Mouse (Mus musculus) left cerebral cortex, postnatal 4 days (tissue): ENCODE results near the gene Vmn1r48. TPM values are rescaled to one million over a fixed set of nuclear protein-coding genes. Genes with fewer than 3 reads are reported as not detected.
"Not testable (repeated sequence)": the region's sequence is repeated elsewhere in the genome, so short reads cannot be mapped to it uniquely, and the experiment has no call there.

Experiments used
- DNase-seq: peaks from one replicate; pipeline ENCODE4 v3.0.0-alpha.2; 2022
- intact Hi-C: fragments of 180-260 bp; cut with DNase I; formaldehyde crosslinking; loops from one replicate; pipeline ENCODE4 v1.15.1; 2025
- total RNA-seq, 2 experiments: library from RNA; stranded (reverse); gene quantifications; 2 replicates each; pipeline ENCODE4 v1.2.3; 2021

Gene Vmn1r48
- total RNA-seq = not detected

DNA sequence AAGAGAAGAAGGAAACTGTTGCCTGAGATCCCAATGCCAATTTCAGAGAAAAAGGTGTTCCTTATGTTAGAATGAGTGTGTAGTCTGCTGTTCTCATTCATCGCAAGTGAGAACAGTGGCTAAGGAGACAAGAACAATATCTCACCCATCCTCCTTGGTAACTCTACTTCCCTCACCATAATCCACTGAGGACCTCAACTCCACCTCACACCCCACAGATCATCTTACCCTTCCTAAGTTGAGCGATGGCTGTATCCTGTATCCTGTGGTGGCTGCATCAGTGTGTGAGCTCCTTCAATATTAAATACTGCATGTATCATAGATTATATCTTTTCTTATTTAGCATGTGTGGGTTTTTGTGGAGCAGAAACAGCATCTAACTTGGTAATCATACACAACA lies at the start of gene Vmn1r48:
Gene Vmn1r48 (minus strand): TSS at position 101 of the 400 bp plus-strand sequence.
- intact Hi-C loops, DNase-seq: not testable (repeated sequence)

DNA sequence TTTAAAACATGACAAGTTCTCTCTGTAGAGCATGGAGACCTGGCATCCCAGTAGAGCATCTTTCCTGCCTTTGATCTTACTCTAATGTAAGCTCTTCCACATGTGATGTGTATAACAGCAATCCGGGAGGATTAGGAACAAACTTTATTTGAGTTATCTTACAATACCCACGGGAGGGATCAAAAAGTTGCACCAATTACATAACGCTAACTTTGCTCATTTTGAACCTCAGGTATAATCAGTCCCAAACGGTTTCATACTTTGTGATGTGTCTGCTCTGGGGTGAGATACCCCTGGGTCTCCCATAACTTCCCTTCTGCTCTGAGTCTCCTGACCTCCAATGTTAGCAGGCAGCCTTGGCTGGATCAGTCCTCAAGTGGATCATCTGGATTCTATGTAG lies 41.8 kb upstream of the Vmn1r48 start, which contains the start of gene Vmn1r49:
Gene Vmn1r49 (minus strand): TSS at position 101 of the 400 bp plus-strand sequence.
- no peak for DNase-seq
- intact Hi-C loops = no loop called here

DNA sequence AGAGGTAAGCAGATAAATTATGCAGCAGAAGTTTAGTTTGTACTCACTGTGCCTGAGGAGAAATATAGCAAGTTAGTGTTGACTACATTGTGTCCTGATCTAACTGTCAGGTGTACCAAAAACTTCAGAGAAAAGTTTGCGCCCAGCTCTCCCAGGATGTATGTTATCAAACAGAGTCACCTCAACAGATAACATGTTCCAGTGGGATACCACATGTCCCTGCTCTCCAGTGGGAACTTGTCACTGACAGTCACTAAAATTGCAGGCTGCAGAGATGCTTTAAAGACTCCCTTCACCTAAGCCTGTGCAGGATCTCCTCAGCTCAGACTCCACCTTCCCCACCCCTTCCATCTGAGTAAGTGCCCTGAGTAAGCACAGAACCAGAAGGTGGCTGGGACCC lies 20.8 kb downstream of the Vmn1r48 start, which contains the start of gene Vmn1r47:
Gene Vmn1r47 (plus strand): TSS at position 301 of the 400 bp plus-strand sequence.
- intact Hi-C loops, DNase-seq: not testable (repeated sequence)

DNA sequence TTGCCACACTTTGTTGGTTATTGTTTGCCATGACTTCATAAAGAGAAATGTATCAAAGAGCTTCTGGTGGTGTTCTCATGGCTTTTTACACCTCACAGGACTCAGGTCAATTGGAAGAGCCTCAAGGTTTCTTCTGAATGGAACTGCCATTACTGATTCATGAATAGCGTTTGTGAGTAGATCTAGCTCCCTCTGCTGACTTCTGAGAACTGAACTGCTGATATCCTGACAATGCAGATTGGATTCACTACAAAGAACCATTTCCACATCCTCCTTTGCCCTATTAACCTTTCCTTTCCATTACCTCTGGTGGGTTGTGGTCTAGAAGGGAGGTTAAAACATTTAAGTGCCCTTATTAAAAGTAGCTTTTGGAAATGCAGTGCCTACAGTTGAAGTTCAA lies 50.7 kb downstream of the Vmn1r48 start:
- intact Hi-C loops = no loop called here
- DNase-seq = no peak

Other genes with a start within 250 kb of the Vmn1r48 start
- not detected for gene Vmn1r42, start 160.4 kb downstream of the Vmn1r48 start, total RNA-seq
- not detected for gene Vmn1r43, start 160.4 kb downstream of the Vmn1r48 start, total RNA-seq
- not detected for gene Vmn1r44, start 153.2 kb downstream of the Vmn1r48 start, total RNA-seq
- not detected for gene Vmn1r45, start 96.2 kb downstream of the Vmn1r48 start, total RNA-seq
- gene Vmn1r46, start 67.5 kb downstream of the Vmn1r48 start, total RNA-seq = not detected
- not detected for gene Vmn1r47, start 20.7 kb downstream of the Vmn1r48 start, total RNA-seq
- gene Vmn1r49, start 41.7 kb upstream of the Vmn1r48 start, total RNA-seq = not detected
- not detected for gene Vmn1r50, start 64.6 kb upstream of the Vmn1r48 start, total RNA-seq
- not detected for gene Vmn1r51, start 85.8 kb upstream of the Vmn1r48 start, total RNA-seq
- not detected for gene Vmn1r52, start 138.0 kb upstream of the Vmn1r48 start, total RNA-seq
- not detected for gene V1ra8, start 166.0 kb upstream of the Vmn1r48 start, total RNA-seq
- gene Vmn1r53, start 187.6 kb upstream of the Vmn1r48 start, total RNA-seq = not detected
- gene Vmn1r54, start 209.5 kb upstream of the Vmn1r48 start, total RNA-seq = not detected